Mouse (Mus musculus) kidney, postnatal 0 days (tissue): ENCODE results near the gene Krt76. TPM values are rescaled to one million over a fixed set of nuclear protein-coding genes. Genes with fewer than 3 reads are reported as not detected.
A peak's percentile ranks its signal among the peaks of the same experiment; 100 is the strongest.

Experiments
- ATAC-seq: fragments of 200-750 bp; cut with Nextera tagmentation; replicated peaks from 2 replicates; pipeline ENCODE4 v1.8.0; 2017; ENCODE audit warnings: low read depth, moderate number of reproducible peaks, moderate TSS enrichment, moderate library complexity; ENCODE audit not compliant: low FRiP score
- DNase-seq: peaks from one replicate; pipeline ENCODE4 v3.0.0-alpha.2; 2016; ENCODE audit warnings: low spot score
- H3K27ac ChIP-seq: fragments of 300-500 bp; sonication (generic); 2 replicates; pipeline ENCODE4 v1.5.1; 2014; ENCODE audit warnings: mild to moderate bottlenecking
- H3K27me3 ChIP-seq: fragments of 300-500 bp; sonication (generic); 2 replicates; pipeline ENCODE4 v1.6.1; 2014; ENCODE audit warnings: low read length, mixed read lengths; ENCODE audit not compliant: insufficient read depth
- H3K36me3 ChIP-seq: fragments of 300-500 bp; sonication (generic); 2 replicates; pipeline ENCODE4 v1.6.1; 2014; ENCODE audit warnings: low read length, mixed read lengths; ENCODE audit not compliant: insufficient read depth
- H3K4me1 ChIP-seq: fragments of 300-500 bp; sonication (generic); replicated peaks from 2 replicates; pipeline ENCODE4 v1.6.1; 2014; ENCODE audit warnings: antibody characterized with exemption, low read length, mixed read lengths; ENCODE audit not compliant: insufficient read depth
- H3K4me2 ChIP-seq: fragments of 300-500 bp; sonication (generic); 2 replicates; pipeline ENCODE4 v1.6.1; 2014; ENCODE audit warnings: mild to moderate bottlenecking, low read length, moderate library complexity, mixed read lengths
- H3K4me3 ChIP-seq: fragments of 300-500 bp; sonication (generic); replicated peaks from 2 replicates; pipeline ENCODE4 v1.5.1; 2014; ENCODE audit warnings: low read depth, low read length
- H3K9ac ChIP-seq: fragments of 300-500 bp; sonication (generic); 2 replicates; pipeline ENCODE4 v1.6.1; 2014; ENCODE audit warnings: low read depth, low read length
- H3K9me3 ChIP-seq: fragments of 300-500 bp; sonication (generic); replicated peaks from 2 replicates; pipeline ENCODE4 v1.6.1; 2016; ENCODE audit warnings: low read length, inconsistent platforms, mixed read lengths
- CTCF ChIP-seq: IDR thresholded peaks from 2 replicates; pipeline ENCODE4 v1.5.1; 2016; ENCODE audit warnings: antibody characterized with exemption, low read depth, mild to moderate bottlenecking, moderate library complexity
- WGBS: fragments of 180-500 bp; shearing (Covaris S2); extraction: QIAGEN DNeasy Blood & Tissue Kit; methylation state at CpG from one replicate; pipeline ENCODE4 v1.1.7; 2014; 5-methylcytosine and 5-hydroxymethylcytosine counted together
- polyA plus RNA-seq: library from polyadenylated mRNA; unstranded; fragments of >200 nt; fragmentation: Nextera tagmentation; extraction: Ambion mirVana; gene quantifications from 2 replicates; pipeline ENCODE4 v1.2.1, GENCODE M21; 2015

Krt76 gene
- polyA plus RNA-seq, result not detected in 2 replicates

- TF ChIP-seq CTCF, result no peak
- no peaks in the 10 kb centered on the region for H3K27me3 ChIP-seq
- H3K4me3 ChIP-seq, result no peak within 1 kb of the TSS
- no peaks in the 10 kb centered on the region for H3K36me3 ChIP-seq
- H3K9me3 ChIP-seq, result no peaks in the 10 kb centered on the region
- H3K27ac ChIP-seq, result no peak within 1 kb of the TSS
- H3K9ac ChIP-seq, result no peak within 1 kb of the TSS
- DNase-seq (no peak), ATAC-seq (no peak)
- no peaks in the 10 kb centered on the region for H3K4me1 ChIP-seq
- H3K4me2 ChIP-seq, result no peak within 1 kb of the TSS
- 44% methylated on average over 4 of the region's 4 CpGs for WGBS
Observed at GRCm38 (mm10) chr15:101892820-101893219, at the start of gene Krt76. TSS of gene Krt76 (minus strand) at chr15:101892920.

DNA sequence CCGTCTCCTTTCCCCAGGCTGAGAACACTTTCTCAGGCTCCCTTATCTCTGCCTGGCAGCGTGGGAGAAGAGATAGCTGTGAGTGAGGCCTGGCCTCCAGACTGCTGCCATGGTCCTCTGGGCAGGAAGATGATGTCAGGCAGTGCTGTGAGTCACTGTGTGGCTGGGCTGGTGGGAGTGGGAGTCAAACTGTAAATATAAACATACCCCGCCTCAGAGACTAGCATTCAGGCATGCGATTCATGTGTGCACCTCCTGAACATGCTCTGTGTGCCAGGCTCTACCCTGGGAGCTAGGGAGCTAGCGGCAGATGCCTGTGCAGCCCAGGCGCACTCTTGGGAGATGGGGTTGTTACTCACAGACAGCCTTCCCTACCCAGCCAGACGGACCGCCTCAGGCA lies 49.2 kb upstream of the Krt76 start:
- Histone ChIP-seq H3K9ac (no peak overlapping the region), H3K4me2 (no peak overlapping the region), H3K27ac (no peak overlapping the region), H3K4me1 (no peaks in the 10 kb centered on the region; the same call in 1 of the 2 replicates), H3K27me3 (no peaks in the 10 kb centered on the region), H3K4me3 (no peak overlapping the region), H3K36me3 (no peaks in the 10 kb centered on the region), H3K9me3 (no peaks in the 10 kb centered on the region)
- 24% methylated on average over 8 of the region's 8 CpGs for WGBS
- no peak for TF ChIP-seq CTCF
- no peak; the same call in 1 of the 2 replicates for ATAC-seq
- peak; percentile 67 for DNase-seq

DNA sequence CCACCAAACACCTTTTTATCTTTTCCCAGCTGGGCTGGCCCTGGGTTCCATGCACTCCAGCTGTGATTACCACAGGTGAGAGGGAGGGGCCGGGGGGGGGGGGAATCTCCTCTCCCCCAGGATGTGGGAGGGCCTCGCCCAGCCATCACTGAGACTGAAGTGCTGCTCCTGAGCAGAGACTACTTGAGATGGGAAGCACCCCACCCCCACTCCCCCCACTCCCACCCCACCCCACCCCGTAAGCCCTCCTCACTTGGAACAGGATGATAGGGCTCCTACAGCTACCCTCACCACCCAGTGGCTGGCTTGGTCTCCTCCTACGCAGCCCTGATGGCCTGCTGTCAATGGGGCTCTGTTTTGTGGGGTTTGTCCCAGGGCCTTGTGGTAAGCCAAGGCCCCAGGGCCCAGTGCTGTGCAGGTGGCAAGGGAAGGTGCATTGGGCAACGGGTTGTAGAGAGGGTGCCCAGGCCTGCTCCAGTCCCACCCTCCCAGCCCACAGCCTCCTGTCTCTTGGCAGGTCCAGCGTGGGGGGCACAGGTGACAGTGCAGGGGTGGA lies 47.6 kb upstream of the Krt76 start, which contains the start of gene Krt79:
Gene Krt79, minus strand, starts transcription at position 51 of the 556 bp plus-strand sequence.
- no peaks in the 10 kb centered on the region for H3K27me3 ChIP-seq
- H3K4me1 ChIP-seq, result no peaks in the 10 kb centered on the region; the same call in 1 of the 2 replicates
- no peak within 1 kb of the TSS for H3K4me3 ChIP-seq
- H3K9me3 ChIP-seq, result no peaks in the 10 kb centered on the region
- ATAC-seq (no peak), DNase-seq (no peak)
- H3K9ac ChIP-seq, result no peak within 1 kb of the TSS
- H3K4me2 ChIP-seq, result no peak within 1 kb of the TSS
- H3K27ac ChIP-seq, result no peak within 1 kb of the TSS
- TF ChIP-seq CTCF, result no peak
- WGBS, result 71% methylated on average over 4 of the region's 6 CpGs
- H3K36me3 ChIP-seq, result no peaks in the 10 kb centered on the region

GRCm38 (mm10) chr15:101938600-101939308 lies 46.0 kb upstream of the Krt76 start:
- Histone ChIP-seq H3K9me3 (no peaks in the 10 kb centered on the region), H3K4me3 (no peak overlapping the region), H3K36me3 (no peaks in the 10 kb centered on the region), H3K9ac (no peak overlapping the region), H3K4me1 (no peaks in the 10 kb centered on the region; the same call in 1 of the 2 replicates), H3K27me3 (no peaks in the 10 kb centered on the region), H3K27ac (no peak overlapping the region), H3K4me2 (no peak overlapping the region)
- TF ChIP-seq CTCF, result no peak
- ATAC-seq, result no peak
- DNase-seq, result no peak
- 62% methylated on average over 9 of the region's 9 CpGs for WGBS

- Histone ChIP-seq H3K9me3 (no peaks in the 10 kb centered on the region), H3K36me3 (no peaks in the 10 kb centered on the region), H3K9ac (no peak overlapping the region), H3K4me1 (0 out of 2 replicates have a peak, but pooled peaks cover 7% of the 10 kb centered on the region), H3K27me3 (no peaks in the 10 kb centered on the region), H3K4me3 (no peak overlapping the region), H3K27ac (no peak overlapping the region), H3K4me2 (no peak overlapping the region)
- DNase-seq (no peak), ATAC-seq (no peak)
- WGBS, result 31% methylated on average over 6 of the region's 6 CpGs
- no peak for TF ChIP-seq CTCF
Observed at GRCm38 (mm10) chr15:101933024-101933423, 40.3 kb upstream of the Krt76 start.

- no peaks in the 10 kb centered on the region for H3K36me3 ChIP-seq
- 4% methylated on average over 17 of the region's 17 CpGs for WGBS
- H3K4me1 ChIP-seq, result 0 out of 2 replicates have a peak, but pooled peaks cover 7% of the 10 kb centered on the region
- no peak for TF ChIP-seq CTCF
- H3K27ac ChIP-seq, result no peak overlapping the region
- ATAC-seq (no peak; the same call in 1 of the 2 replicates), DNase-seq (no peak)
- H3K9me3 ChIP-seq, result no peaks in the 10 kb centered on the region
- H3K27me3 ChIP-seq, result no peaks in the 10 kb centered on the region
- H3K9ac ChIP-seq, result no peak overlapping the region; the same call in 1 of the 2 replicates
- peak overlapping the region; percentile 51 for H3K4me2 ChIP-seq
- H3K4me3 ChIP-seq, result peak overlapping the region; percentile 7; the same call in 1 of the 2 replicates
Observed at GRCm38 (mm10) chr15:101929666-101930065, 36.9 kb upstream of the Krt76 start.
